Mouse (Mus musculus) heart, postnatal 0 days (tissue): ENCODE results near the gene Chac2. TPM values are rescaled to one million over a fixed set of nuclear protein-coding genes. Genes with fewer than 3 reads are reported as not detected.
"Not testable (repeated sequence)": the region's sequence is repeated elsewhere in the genome, so short reads cannot be mapped to it uniquely, and the experiment has no call there.

Source experiments
- ATAC-seq: fragments of 200-750 bp; cut with Nextera tagmentation; 2 replicates; pipeline ENCODE4 v1.8.0; 2017; ENCODE audit warnings: low read depth, moderate number of reproducible peaks, moderate library complexity; ENCODE audit not compliant: insufficient read depth
- DNase-seq: peaks from one replicate; pipeline ENCODE4 v3.0.0-alpha.2; 2016; ENCODE audit warnings: low spot score
- H3K27ac ChIP-seq: fragments of 300-500 bp; sonication (generic); 2 replicates; pipeline ENCODE4 v1.5.1; 2014; ENCODE audit warnings: low read depth, mild to moderate bottlenecking
- H3K27me3 ChIP-seq: fragments of 300-500 bp; sonication (generic); 2 replicates; pipeline ENCODE4 v1.6.1; 2014; ENCODE audit warnings: low read length, mixed read lengths; ENCODE audit not compliant: control insufficient read depth, insufficient read depth
- H3K36me3 ChIP-seq: fragments of 300-500 bp; sonication (generic); replicated peaks from 2 replicates; pipeline ENCODE4 v1.6.1; 2014; ENCODE audit warnings: low read length, mixed read lengths; ENCODE audit not compliant: control insufficient read depth, insufficient read depth
- H3K4me1 ChIP-seq: fragments of 300-500 bp; sonication (generic); 2 replicates; pipeline ENCODE4 v1.6.1; 2014; ENCODE audit warnings: antibody characterized with exemption; ENCODE audit not compliant: control insufficient read depth, insufficient read depth
- H3K4me2 ChIP-seq: fragments of 300-500 bp; sonication (generic); 2 replicates; pipeline ENCODE4 v1.6.1; 2014; ENCODE audit warnings: low read depth, mild to moderate bottlenecking, low read length, moderate library complexity
- H3K4me3 ChIP-seq: fragments of 300-500 bp; sonication (generic); 2 replicates; pipeline ENCODE4 v1.5.1; 2014; ENCODE audit warnings: low read depth, low read length
- H3K9ac ChIP-seq: fragments of 300-500 bp; sonication (generic); replicated peaks from 2 replicates; pipeline ENCODE4 v1.6.1; 2014; ENCODE audit warnings: low read depth, low read length, mixed read lengths
- H3K9me3 ChIP-seq: fragments of 300-500 bp; sonication (generic); replicated peaks from 2 replicates; pipeline ENCODE4 v1.6.1; 2016; ENCODE audit warnings: low read length; ENCODE audit not compliant: control insufficient read depth
- CTCF ChIP-seq: IDR thresholded peaks from 2 replicates; pipeline ENCODE4 v1.5.1; 2016; ENCODE audit warnings: antibody characterized with exemption, control low read depth, low read depth
- EP300 ChIP-seq: IDR thresholded peaks from 2 replicates; pipeline ENCODE4 v1.6.1; 2016; ENCODE audit warnings: antibody characterized with exemption, low read depth
- WGBS: fragments of 180-500 bp; shearing (Covaris S2); extraction: QIAGEN DNeasy Blood & Tissue Kit; methylation state at CpG from one replicate; pipeline ENCODE4 v1.1.7; 2014; 5-methylcytosine and 5-hydroxymethylcytosine counted together
- polyA plus RNA-seq: library from polyadenylated mRNA; unstranded; fragments of >200 nt; fragmentation: Nextera tagmentation; extraction: Ambion mirVana; gene quantifications from 2 replicates; pipeline ENCODE4 v1.2.1, GENCODE M21; 2015
- total RNA-seq: library from RNA; depleted of rRNA; stranded (reverse); fragments of >200 nt; gene quantifications from 2 replicates; pipeline ENCODE4 v1.2.3, GENCODE M21; 2014; ENCODE audit warnings: low replicate concordance; rRNA removed

Chac2 gene
- total RNA-seq (5.9 and 8.4 TPM in 2 replicates), polyA plus RNA-seq (15.1 and 17.7 TPM in 2 replicates)

GRCm38 (mm10) chr11:30985877-30986624, at the start of gene Chac2:
Gene Chac2 (minus strand): TSS chr11:30986350.
- TF ChIP-seq CTCF (no peak), EP300 (no peak)
- Histone ChIP-seq H3K4me3 (peak within 1 kb of the TSS; percentile 63), H3K9ac (peak within 1 kb of the TSS; percentile 78), H3K36me3 (no peaks in the 10 kb centered on the region), H3K27me3 (no peaks in the 10 kb centered on the region), H3K9me3 (no peaks in the 10 kb centered on the region), H3K4me1 (peaks cover 3% of the 10 kb centered on the region; the same call in 1 of the 2 replicates), H3K27ac (peak within 1 kb of the TSS; percentile 89), H3K4me2 (peak within 1 kb of the TSS; percentile 79)
- ATAC-seq (peak; percentile 97), DNase-seq (peak; percentile 98)
- under 1% methylated on average over 22 of the region's 22 CpGs for WGBS

- Histone ChIP-seq H3K4me1 (no peaks in the 10 kb centered on the region), H3K4me3 (no peak overlapping the region), H3K4me2 (no peak overlapping the region), H3K9me3 (0 out of 2 replicates have a peak, but pooled peaks cover under 1% of the 10 kb centered on the region), H3K27me3 (no peaks in the 10 kb centered on the region), H3K36me3 (0 out of 2 replicates have a peak, but pooled peaks cover 3% of the 10 kb centered on the region), H3K27ac (no peak overlapping the region), H3K9ac (no peak overlapping the region)
- 93% methylated on average over 4 of the region's 4 CpGs for WGBS
- ATAC-seq (no peak), DNase-seq (no peak)
- TF ChIP-seq EP300 (no peak), CTCF (no peak)
These were observed 48.8 kb upstream of the Chac2 start for GRCm38 (mm10) chr11:31034958-31035357.

- not testable (repeated sequence) for H3K36me3 ChIP-seq, H3K4me1 ChIP-seq, H3K27ac ChIP-seq, H3K27me3 ChIP-seq, ATAC-seq, H3K9me3 ChIP-seq, H3K9ac ChIP-seq, H3K4me2 ChIP-seq, H3K4me3 ChIP-seq, DNase-seq
- WGBS: 71% methylated on average over 15 of the region's 15 CpGs
These were observed 31.3 kb upstream of the Chac2 start for GRCm38 (mm10) chr11:31017466-31017865.

- H3K27ac ChIP-seq, H3K4me1 ChIP-seq, H3K9me3 ChIP-seq, ATAC-seq, H3K4me3 ChIP-seq, DNase-seq, H3K9ac ChIP-seq, H3K36me3 ChIP-seq, H3K4me2 ChIP-seq, H3K27me3 ChIP-seq: not testable (repeated sequence)
- 93% methylated on average over 1 of the region's 1 CpGs for WGBS
These were observed 23.5 kb upstream of the Chac2 start for GRCm38 (mm10) chr11:31009668-31010067.

- Histone ChIP-seq H3K4me3 (no peak overlapping the region), H3K27ac (no peak overlapping the region), H3K4me2 (no peak overlapping the region), H3K4me1 (no peaks in the 10 kb centered on the region), H3K36me3 (peaks cover 4% of the 10 kb centered on the region; the same call in 1 of the 2 replicates), H3K27me3 (no peaks in the 10 kb centered on the region), H3K9ac (no peak overlapping the region), H3K9me3 (no peaks in the 10 kb centered on the region)
- TF ChIP-seq EP300: no peak
- TF ChIP-seq CTCF: no peak
- no peak for ATAC-seq
- DNase-seq: no peak
- WGBS: 90% methylated on average over 4 of the region's 4 CpGs
These were observed 15.2 kb upstream of the Chac2 start for GRCm38 (mm10) chr11:31001169-31001908.
